Mouse (Mus musculus) intestine, postnatal 0 days (tissue): ENCODE measurements around the gene Spock2. TPM values are rescaled to one million over a fixed set of nuclear protein-coding genes. Genes with fewer than 3 reads are reported as not detected.
"Not testable (repeated sequence)": the region's sequence is repeated elsewhere in the genome, so short reads cannot be mapped to it uniquely, and the experiment has no call there.

Experiments used
- ATAC-seq: fragments of 200-750 bp; cut with Nextera tagmentation; 2 replicates; pipeline ENCODE4 v1.8.0; 2017; ENCODE audit warnings: mild to moderate bottlenecking, moderate TSS enrichment, moderate library complexity
- H3K27ac ChIP-seq: fragments of 300-500 bp; sonication (generic); 2 replicates; pipeline ENCODE4 v1.5.1; 2014; ENCODE audit warnings: mild to moderate bottlenecking, low read depth, low read length, moderate library complexity
- H3K27me3 ChIP-seq: fragments of 300-500 bp; sonication (generic); replicated peaks from 2 replicates; pipeline ENCODE4 v1.6.1; 2014; ENCODE audit warnings: low read length, mixed read lengths; ENCODE audit not compliant: control insufficient read depth, insufficient read depth
- H3K36me3 ChIP-seq: fragments of 300-500 bp; sonication (generic); 2 replicates; pipeline ENCODE4 v1.6.1; 2014; ENCODE audit warnings: mild to moderate bottlenecking, moderate library complexity; ENCODE audit not compliant: control insufficient read depth, insufficient read depth
- H3K4me1 ChIP-seq: fragments of 300-500 bp; sonication (generic); replicated peaks from 2 replicates; pipeline ENCODE4 v1.6.1; 2014; ENCODE audit warnings: antibody characterized with exemption, low read length, mixed read lengths; ENCODE audit not compliant: control insufficient read depth, insufficient read depth
- H3K4me2 ChIP-seq: fragments of 300-500 bp; sonication (generic); replicated peaks from 2 replicates; pipeline ENCODE4 v1.6.1; 2014; ENCODE audit warnings: low read depth, mild to moderate bottlenecking, moderate library complexity
- H3K4me3 ChIP-seq: fragments of 300-500 bp; sonication (generic); 2 replicates; pipeline ENCODE4 v1.5.1; 2014; ENCODE audit warnings: low read depth, low read length
- H3K9ac ChIP-seq: fragments of 300-500 bp; sonication (generic); 2 replicates; pipeline ENCODE4 v1.6.1; 2014; ENCODE audit warnings: mild to moderate bottlenecking, low read depth, low read length
- H3K9me3 ChIP-seq: fragments of 300-500 bp; sonication (generic); 2 replicates; pipeline ENCODE4 v1.6.1; 2016; ENCODE audit warnings: mixed run types; ENCODE audit not compliant: control insufficient read depth
- CTCF ChIP-seq: sonication (generic); IDR thresholded peaks from 2 replicates; pipeline ENCODE4 v1.5.1; 2016; ENCODE audit warnings: low read depth, mild to moderate bottlenecking, control low read depth, antibody characterized with exemption, moderate library complexity
- WGBS: fragments of 180-500 bp; shearing (Covaris S2); extraction: QIAGEN DNeasy Blood & Tissue Kit; methylation state at CpG from one replicate; pipeline ENCODE4 v1.1.7; 2014; 5-methylcytosine and 5-hydroxymethylcytosine counted together
- polyA plus RNA-seq: library from polyadenylated mRNA; unstranded; fragments of >200 nt; fragmentation: Nextera tagmentation; extraction: Ambion mirVana; gene quantifications from 2 replicates; pipeline ENCODE4 v1.2.1, GENCODE M21; 2015

Spock2 gene
- polyA plus RNA-seq, 1 experiment from 2014 or later = 2.1 TPM

DNA sequence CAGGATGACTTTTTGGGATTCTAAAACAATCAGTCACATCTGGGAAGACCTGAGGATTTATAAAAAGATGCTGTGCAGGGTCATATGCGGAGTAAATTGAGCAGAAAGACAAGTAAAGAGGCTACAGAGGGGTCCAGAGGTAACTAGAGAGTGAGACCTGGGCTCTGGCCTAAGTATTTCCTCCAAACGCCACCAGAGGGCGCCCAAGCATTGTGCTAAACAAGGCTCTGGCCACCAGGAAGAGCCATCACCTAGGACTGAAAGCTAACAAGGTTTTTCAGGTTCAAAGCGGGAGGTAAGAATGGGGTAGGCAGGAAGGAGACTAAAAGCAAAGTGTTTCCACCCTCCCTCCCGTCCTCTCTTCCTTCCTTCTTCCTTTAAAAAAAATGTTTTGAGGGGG lies 42.1 kb downstream of the Spock2 start:
- Histone ChIP-seq H3K9ac (no peak overlapping the region), H3K4me2 (no peak overlapping the region), H3K27me3 (no peaks in the 10 kb centered on the region), H3K27ac (no peak overlapping the region), H3K4me1 (no peaks in the 10 kb centered on the region), H3K9me3 (no peaks in the 10 kb centered on the region), H3K36me3 (no peaks in the 10 kb centered on the region), H3K4me3 (no peak overlapping the region)
- peak; percentile 98 for TF ChIP-seq CTCF
- ATAC-seq = peak; percentile 55; the same call in 1 of the 2 replicates
- 3% methylated on average over 5 of the region's 5 CpGs for WGBS

DNA sequence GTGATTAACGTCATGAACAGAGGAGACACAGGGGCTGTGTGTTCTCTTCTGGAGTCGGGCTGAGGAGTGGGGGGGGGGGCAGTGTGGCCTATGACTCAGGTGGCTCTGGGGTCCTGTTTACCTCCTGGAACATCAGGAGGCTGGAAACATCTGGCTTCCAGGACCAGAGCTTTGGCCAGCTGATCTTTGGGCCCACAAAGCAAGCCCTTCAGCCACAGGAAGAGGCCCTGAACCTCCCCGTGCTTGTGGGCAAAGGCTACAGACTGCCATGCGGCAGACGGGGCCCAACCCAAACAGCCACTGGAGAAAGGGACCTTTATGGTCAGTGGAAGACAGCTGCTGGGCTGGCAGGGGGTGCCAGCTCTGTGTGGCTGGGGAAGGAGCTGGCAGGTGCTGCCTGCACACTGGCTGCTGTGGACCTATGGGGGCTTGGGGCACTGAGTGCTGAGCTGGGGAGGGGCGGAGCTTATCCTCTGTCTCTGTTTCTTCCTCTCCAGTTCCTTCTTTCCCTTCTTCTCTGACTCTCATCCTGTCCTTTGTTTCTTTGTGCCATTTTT lies 45.2 kb downstream of the Spock2 start:
- Histone ChIP-seq H3K9ac (no peak overlapping the region), H3K36me3 (no peaks in the 10 kb centered on the region), H3K27ac (no peak overlapping the region), H3K4me3 (no peak overlapping the region), H3K4me2 (no peak overlapping the region), H3K9me3 (no peaks in the 10 kb centered on the region), H3K27me3 (no peaks in the 10 kb centered on the region), H3K4me1 (no peaks in the 10 kb centered on the region)
- ATAC-seq = 0 out of 2 replicates have a peak, but pooled peaks have one; percentile 29
- no peak for TF ChIP-seq CTCF
- WGBS = 39% methylated on average over 6 of the region's 6 CpGs

DNA sequence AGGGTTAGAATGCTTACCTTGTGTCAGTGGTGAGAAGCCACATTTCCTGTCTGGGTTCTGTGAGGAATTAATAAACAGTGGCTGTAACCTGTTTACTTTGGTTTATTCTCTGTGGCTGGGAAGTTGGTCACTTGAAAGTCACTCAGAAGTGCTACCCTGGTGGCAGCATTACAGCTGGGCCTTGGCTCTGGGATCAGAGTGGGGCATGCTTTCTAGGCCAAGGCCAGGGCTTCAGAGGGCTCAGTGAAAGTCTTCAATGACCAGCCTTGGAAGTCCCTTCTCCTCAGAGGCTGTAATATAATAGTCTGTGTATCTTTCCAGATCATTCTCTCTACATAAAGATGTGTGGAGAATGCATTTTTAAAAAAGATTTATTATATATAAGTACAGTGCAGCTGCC lies 50.0 kb downstream of the Spock2 start:
- Histone ChIP-seq H3K9ac (no peak overlapping the region), H3K4me1 (no peaks in the 10 kb centered on the region), H3K36me3 (no peaks in the 10 kb centered on the region), H3K27me3 (no peaks in the 10 kb centered on the region), H3K9me3 (no peaks in the 10 kb centered on the region), H3K4me2 (no peak overlapping the region), H3K4me3 (no peak overlapping the region), H3K27ac (no peak overlapping the region)
- ATAC-seq = no peak
- no peak for TF ChIP-seq CTCF

DNA sequence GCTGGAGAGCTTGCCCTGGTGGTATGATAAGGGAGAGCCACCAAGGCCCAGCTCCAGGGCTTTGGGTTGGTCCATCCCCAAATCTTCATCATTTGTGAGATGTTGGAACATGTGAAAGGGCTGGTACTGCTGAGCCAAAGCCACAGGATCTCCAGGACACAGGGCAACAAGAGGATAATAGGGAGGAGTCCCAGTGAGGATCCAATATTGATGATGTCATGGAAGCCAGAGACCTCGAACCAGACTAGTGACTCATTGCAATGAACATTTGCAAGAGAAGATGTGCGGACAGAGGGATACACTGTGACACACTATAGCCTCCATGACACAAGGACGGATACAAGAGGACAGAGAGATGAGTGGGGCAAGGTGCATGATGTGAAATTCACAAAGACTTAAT lies 52.1 kb downstream of the Spock2 start:
- Histone ChIP-seq H3K4me2 (no peak overlapping the region), H3K9ac (no peak overlapping the region), H3K27me3 (no peaks in the 10 kb centered on the region), H3K4me1 (no peaks in the 10 kb centered on the region), H3K27ac (no peak overlapping the region), H3K36me3 (no peaks in the 10 kb centered on the region), H3K4me3 (no peak overlapping the region), H3K9me3 (no peaks in the 10 kb centered on the region)
- no peak for ATAC-seq
- 89% methylated on average over 3 of the region's 3 CpGs for WGBS
- TF ChIP-seq CTCF = no peak

DNA sequence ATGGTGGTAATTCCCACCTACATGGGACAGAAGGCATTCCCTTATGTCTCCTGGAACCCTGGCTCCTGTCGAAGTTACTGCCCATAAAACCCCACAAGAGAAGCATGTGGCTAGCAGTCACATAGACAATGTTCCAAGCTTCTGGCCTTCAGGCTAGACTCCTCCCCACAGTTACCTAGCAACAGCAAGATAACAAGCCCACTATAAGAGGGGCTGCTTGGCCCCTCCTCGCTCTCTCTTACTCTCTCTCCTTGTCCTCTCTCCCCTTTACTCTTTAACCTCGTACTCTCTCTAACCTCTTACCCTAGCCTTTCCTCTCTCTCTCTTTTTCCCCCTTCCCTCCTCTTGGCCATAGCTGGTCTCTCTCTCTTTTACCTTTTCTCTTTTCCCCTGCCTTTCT lies 55.4 kb downstream of the Spock2 start:
- not testable (repeated sequence) for ATAC-seq, H3K27me3 ChIP-seq, H3K4me1 ChIP-seq, H3K9ac ChIP-seq, H3K27ac ChIP-seq, H3K36me3 ChIP-seq, H3K4me3 ChIP-seq, H3K4me2 ChIP-seq, H3K9me3 ChIP-seq
- 52% methylated on average over 3 of the region's 3 CpGs for WGBS

DNA sequence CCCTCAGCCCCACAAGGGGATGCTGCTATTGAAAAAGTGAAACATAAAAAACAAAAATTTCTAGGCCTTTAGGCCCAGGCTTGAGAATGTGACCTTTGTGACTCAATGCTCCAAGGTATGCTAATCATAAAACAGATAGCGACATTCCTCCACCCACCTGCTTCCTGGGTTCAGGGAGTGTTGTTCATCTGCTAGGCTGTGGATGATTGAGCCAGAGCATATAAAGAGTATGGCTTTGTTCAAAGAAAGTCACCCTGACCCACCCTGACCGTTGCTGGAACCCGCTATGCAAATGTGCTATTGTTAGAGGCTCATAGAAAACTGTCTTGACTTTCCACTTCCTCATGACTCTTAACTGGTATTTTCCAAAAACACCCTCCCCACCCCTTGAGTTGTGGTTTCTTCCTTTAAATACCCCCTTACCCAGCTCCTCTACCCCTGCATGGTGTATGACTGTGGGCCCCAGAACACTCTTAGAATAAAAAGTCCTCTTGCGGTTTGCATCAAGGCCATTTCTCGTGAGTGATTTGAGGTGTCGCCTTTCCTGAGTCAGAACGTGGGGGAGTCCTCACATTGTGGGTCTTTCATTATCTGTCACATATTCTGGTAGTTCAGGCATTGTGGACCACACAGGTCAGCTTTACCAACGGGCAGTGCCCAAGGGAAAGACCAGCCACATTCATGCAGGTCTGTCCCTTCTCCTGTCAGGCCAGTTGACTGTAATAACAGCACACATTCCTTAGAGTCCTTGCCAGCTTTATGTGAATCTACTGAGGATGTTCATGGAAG lies 56.4 kb downstream of the Spock2 start:
- H3K27ac ChIP-seq = 0 out of 2 replicates have a peak overlapping the region, but pooled peaks have one; percentile 17
- peak; percentile 75 for ATAC-seq
- H3K36me3 ChIP-seq, H3K9ac ChIP-seq, H3K4me2 ChIP-seq, H3K27me3 ChIP-seq, H3K9me3 ChIP-seq, H3K4me3 ChIP-seq, H3K4me1 ChIP-seq: not testable (repeated sequence)
- WGBS = 69% methylated on average over 8 of the region's 8 CpGs
